Mouse (Mus musculus) CD4-positive naive resting alpha-beta T cell, adult 76 days (primary cell): ENCODE data around the gene Rps6ka4. TPM values are rescaled to one million over a fixed set of nuclear protein-coding genes. Genes with fewer than 3 reads are reported as not detected.

Source experiments
- total RNA-seq: library from RNA; stranded (reverse); gene quantifications from one replicate; pipeline ENCODE4 v1.2.4, GENCODE M21; 2023

Gene Rps6ka4
- 26.8 TPM for total RNA-seq

GRCm38 (mm10) chr19:6840475-6841291, at the start of gene Rps6ka4:
TSS of gene Rps6ka4 (minus strand) at chr19:6840636.

GRCm38 (mm10) chr19:6858031-6858430, 17.6 kb upstream of the Rps6ka4 start, which contains the start of gene Ccdc88b:
TSS of gene Ccdc88b (minus strand) at chr19:6858211.

Other genes with a start within 250 kb of the Rps6ka4 start
- gene Ccdc88b, start 17.6 kb upstream of the Rps6ka4 start, total RNA-seq: 89.3 TPM
- gene Trmt112, start 69.1 kb upstream of the Rps6ka4 start, total RNA-seq: 125 TPM
- 48.4 TPM for gene Prdx5, start 69.5 kb upstream of the Rps6ka4 start, total RNA-seq
- 26.7 TPM for gene Esrra, start 81.2 kb upstream of the Rps6ka4 start, total RNA-seq
- gene Catsperz, start 84.7 kb upstream of the Rps6ka4 start, total RNA-seq: not detected
- gene Kcnk4, start 93.9 kb upstream of the Rps6ka4 start, total RNA-seq: 1.1 TPM
- gene Bad, start 101.2 kb upstream of the Rps6ka4 start, total RNA-seq: 10.2 TPM
- 7.0 TPM for gene Gpr137, start 101.8 kb upstream of the Rps6ka4 start, total RNA-seq
- 93.3 TPM for gene Ppp1r14b, start 134.3 kb upstream of the Rps6ka4 start, total RNA-seq
- 8.1 TPM for gene Plcb3, start 135.8 kb upstream of the Rps6ka4 start, total RNA-seq
- 11.3 TPM for gene Fkbp2, start 139.9 kb upstream of the Rps6ka4 start, total RNA-seq
- 7.7 TPM for gene Vegfb, start 147.0 kb upstream of the Rps6ka4 start, total RNA-seq
- gene Dnajc4, start 151.9 kb upstream of the Rps6ka4 start, total RNA-seq: 28.4 TPM
- 5.1 TPM for gene Nudt22, start 155.5 kb upstream of the Rps6ka4 start, total RNA-seq
- gene Trpt1, start 155.5 kb upstream of the Rps6ka4 start, total RNA-seq: 2.1 TPM
- gene Fermt3, start 178.8 kb upstream of the Rps6ka4 start, total RNA-seq: 143 TPM
- gene Stip1, start 199.3 kb upstream of the Rps6ka4 start, total RNA-seq: 91.7 TPM
- 14.7 TPM for gene Macrod1, start 216.2 kb upstream of the Rps6ka4 start, total RNA-seq